Mouse (Mus musculus) pancreas, adult 10 weeks (tissue): Measurements from ENCODE around the gene Gm4869. TPM values are rescaled to one million over a fixed set of nuclear protein-coding genes. Genes with fewer than 3 reads are reported as not detected.

Experiments
- polyA plus RNA-seq: library from polyadenylated mRNA; stranded (reverse); fragments of 350-450 nt; fragmentation: Illumina TruSeq; extraction: RNeasy Lipid Tissue Mini Kit (QIAGEN cat#74804); gene quantifications from one replicate; pipeline ENCODE4 v1.2.3, GENCODE M21; 2015; ENCODE audit warnings: low read depth, low replicate concordance; ENCODE audit not compliant: insufficient read depth

The Gm4869 gene
- not detected for polyA plus RNA-seq

GRCm38 (mm10) chr5:140445345-140445744, at the start of gene Gm4869:
Gm4869 (plus strand) TSS chr5:140445645.

GRCm38 (mm10) chr5:140418489-140419441, 26.7 kb upstream of the Gm4869 start, which contains the start of gene Eif3b:
Eif3b (plus strand) TSS chr5:140419328.

GRCm38 (mm10) chr5:140505208-140505780, 59.8 kb downstream of the Gm4869 start, which contains the start of gene Chst12:
Chst12 (plus strand) TSS chr5:140505550.

Other genes starting within 250 kb of the Gm4869 start
- gene Mad1l1, start 124.1 kb upstream of the Gm4869 start, polyA plus RNA-seq = 2.8 TPM
- 2.8 TPM for gene Nudt1, start 124.0 kb upstream of the Gm4869 start, polyA plus RNA-seq
- gene Mrm2, start 113.7 kb upstream of the Gm4869 start, polyA plus RNA-seq = 1.6 TPM
- gene Snx8, start 56.4 kb upstream of the Gm4869 start, polyA plus RNA-seq = 6.2 TPM
- 41.8 TPM for gene Eif3b, start 26.3 kb upstream of the Gm4869 start, polyA plus RNA-seq
- gene Chst12, start 59.9 kb downstream of the Gm4869 start, polyA plus RNA-seq = 6.8 TPM
- gene Grifin, start 119.4 kb downstream of the Gm4869 start, polyA plus RNA-seq = not detected
- 14.2 TPM for gene Lfng, start 161.7 kb downstream of the Gm4869 start, polyA plus RNA-seq
- gene Ttyh3, start 203.4 kb downstream of the Gm4869 start, polyA plus RNA-seq = 3.7 TPM